Mouse (Mus musculus): Measurements from ENCODE around the gene Rhox2f. TPM values are rescaled to one million over a fixed set of nuclear protein-coding genes. Genes with fewer than 3 reads are reported as not detected.

Rhox2f gene
- not detected for total RNA-seq (2023)

DNA sequence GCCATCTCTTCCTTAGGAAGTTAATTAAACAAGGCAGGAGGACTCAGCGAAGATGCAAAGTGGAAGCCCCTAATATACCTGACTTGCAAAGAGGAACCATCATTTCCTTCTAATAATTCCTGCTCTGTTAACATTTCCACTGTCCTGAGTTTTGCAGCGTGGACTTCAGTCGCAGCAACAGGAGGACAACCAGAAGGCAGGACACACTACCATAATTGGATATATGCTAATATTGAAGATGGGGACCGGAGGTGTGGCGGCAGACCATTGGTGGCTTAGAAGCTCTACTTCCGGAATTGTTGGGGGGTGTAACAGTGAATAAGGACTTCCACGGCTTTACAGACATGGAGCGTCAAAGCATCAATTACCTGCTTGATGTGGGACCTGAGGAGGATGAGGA, at the start of gene Rhox2f:
TSS of gene Rhox2f (plus strand) at position 301 of the 400 bp plus-strand sequence.

DNA sequence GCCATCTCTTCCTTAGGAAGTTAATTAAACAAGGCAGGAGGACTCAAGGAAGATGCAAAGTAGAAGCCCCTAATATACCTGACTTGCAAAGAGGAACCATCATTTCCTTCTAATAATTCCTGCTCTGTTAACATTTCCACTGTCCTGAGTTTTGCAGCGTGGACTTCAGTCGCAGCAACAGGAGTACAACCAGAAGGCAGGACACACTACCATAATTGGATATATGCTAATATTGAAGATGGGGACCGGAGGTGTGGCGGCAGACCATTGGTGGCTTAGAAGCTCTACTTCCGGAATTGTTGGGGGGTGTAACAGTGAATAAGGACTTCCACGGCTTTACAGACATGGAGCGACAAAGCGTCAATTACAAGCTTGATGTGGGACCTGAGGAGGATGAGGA, 41.1 kb upstream of the Rhox2f start, which contains the start of gene Rhox2e:
TSS of gene Rhox2e (plus strand) at position 301 of the 400 bp plus-strand sequence.

DNA sequence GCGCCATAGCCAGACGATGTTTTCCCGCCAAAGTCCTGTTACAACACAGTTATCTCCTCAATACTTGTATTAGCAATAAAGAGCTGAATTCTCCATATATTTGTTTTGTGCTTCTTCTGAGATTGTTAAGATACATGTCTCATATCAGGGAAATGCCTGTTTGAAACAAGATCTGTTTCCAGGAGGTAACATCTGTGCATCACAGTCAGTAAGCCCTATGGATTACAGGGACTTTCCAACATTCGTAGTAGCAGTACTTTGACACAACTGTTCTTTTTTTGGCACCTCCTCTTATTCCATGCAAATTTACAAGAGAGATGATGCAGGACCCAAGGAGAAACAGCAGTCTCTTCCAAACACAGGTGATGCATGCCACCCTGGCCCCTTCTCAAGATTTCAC, 29.5 kb upstream of the Rhox2f start, which contains the start of gene Rhox3e:
TSS of gene Rhox3e (plus strand) at position 301 of the 400 bp plus-strand sequence.

DNA sequence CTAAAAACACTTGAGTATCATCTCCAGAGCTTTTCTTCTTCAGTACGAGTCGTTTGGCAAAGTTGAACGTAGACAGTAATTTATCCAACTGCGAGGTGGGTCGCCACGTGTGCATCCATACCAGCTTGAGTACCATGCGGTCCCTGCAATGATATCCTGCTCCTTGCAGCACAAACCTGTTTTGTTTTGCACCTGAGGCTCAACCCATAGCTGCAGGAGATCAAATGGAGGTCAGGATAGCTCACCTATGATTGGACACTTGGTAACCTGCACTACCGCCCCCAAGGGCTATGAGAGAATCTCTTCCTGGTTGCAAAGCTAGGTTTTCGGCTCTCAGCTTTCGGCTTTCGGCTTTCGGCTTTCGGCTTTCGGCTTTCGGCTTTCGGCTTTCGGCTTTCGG, 14.1 kb upstream of the Rhox2f start, which contains the start of gene Rhox4e:
TSS of gene Rhox4e (plus strand) at position 301 of the 400 bp plus-strand sequence.

DNA sequence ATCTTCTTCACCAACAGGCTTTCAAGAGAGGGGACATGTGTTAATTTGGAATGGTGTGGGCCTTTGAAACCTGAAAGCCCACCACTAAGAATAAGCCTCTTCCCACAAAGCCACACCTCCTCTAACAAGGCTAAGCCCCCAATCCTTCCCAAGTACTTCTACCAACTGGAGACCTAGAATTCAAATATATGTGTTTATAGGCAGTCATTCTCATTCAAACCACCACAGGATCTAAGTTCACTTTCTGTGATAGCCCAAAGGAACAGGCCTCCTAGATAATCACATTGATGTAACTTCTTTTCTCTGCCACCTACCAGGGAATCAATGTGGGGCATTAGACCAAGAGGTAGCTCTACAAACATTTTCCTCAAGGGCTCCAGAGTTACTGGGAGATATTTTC, 9.5 kb downstream of the Rhox2f start, which contains the start of gene Rhox3f:
TSS of gene Rhox3f (plus strand) at position 301 of the 400 bp plus-strand sequence.

DNA sequence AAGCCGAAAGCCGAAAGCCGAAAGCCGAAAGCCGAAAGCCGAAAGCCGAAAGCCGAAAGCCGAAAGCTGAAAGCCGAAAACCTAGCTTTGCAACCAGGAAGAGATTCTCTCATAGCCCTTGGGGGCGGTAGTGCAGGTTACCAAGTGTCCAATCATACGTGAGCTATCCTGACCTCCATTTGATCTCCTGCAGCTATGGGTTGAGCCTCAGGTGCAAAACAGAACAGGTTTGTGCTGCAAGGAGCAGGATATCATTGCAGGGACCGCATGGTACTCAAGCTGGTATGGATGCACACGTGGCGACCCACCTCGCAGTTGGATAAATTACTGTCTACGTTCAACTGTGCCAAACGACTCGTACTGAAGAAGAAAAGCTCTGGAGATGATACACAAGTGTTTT, 36.4 kb downstream of the Rhox2f start, which contains the start of gene Rhox4f:
TSS of gene Rhox4f (minus strand) at position 101 of the 400 bp plus-strand sequence.

Other genes starting within 250 kb of the Rhox2f start
- not detected for gene Rhox3a2, start 191.4 kb upstream of the Rhox2f start, total RNA-seq (2023)
- gene Rhox4a2, start 180.6 kb upstream of the Rhox2f start, total RNA-seq (2023) = not detected
- gene Rhox2b, start 159.3 kb upstream of the Rhox2f start, total RNA-seq (2023) = not detected
- not detected for gene Rhox4b, start 138.9 kb upstream of the Rhox2f start, total RNA-seq (2023)
- gene Rhox2c, start 117.7 kb upstream of the Rhox2f start, total RNA-seq (2023) = not detected
- not detected for gene Rhox3c, start 112.8 kb upstream of the Rhox2f start, total RNA-seq (2023)
- gene Rhox4c, start 91.1 kb upstream of the Rhox2f start, total RNA-seq (2023) = not detected
- gene Rhox2d, start 78.0 kb upstream of the Rhox2f start, total RNA-seq (2023) = not detected
- not detected for gene Rhox4d, start 57.0 kb upstream of the Rhox2f start, total RNA-seq (2023)
- gene Rhox2e, start 41.0 kb upstream of the Rhox2f start, total RNA-seq (2023) = not detected
- not detected for gene Rhox3e, start 29.4 kb upstream of the Rhox2f start, total RNA-seq (2023)
- gene Rhox4e, start 14.0 kb upstream of the Rhox2f start, total RNA-seq (2023) = not detected
- not detected for gene Rhox3f, start 9.6 kb downstream of the Rhox2f start, total RNA-seq (2023)
- gene Rhox4f, start 36.3 kb downstream of the Rhox2f start, total RNA-seq (2023) = not detected
- not detected for gene Rhox3g, start 57.2 kb downstream of the Rhox2f start, total RNA-seq (2023)
- gene Rhox2g, start 72.1 kb downstream of the Rhox2f start, total RNA-seq (2023) = not detected
- gene Rhox4g, start 79.9 kb downstream of the Rhox2f start, total RNA-seq (2023) = not detected
- gene Rhox3h, start 97.4 kb downstream of the Rhox2f start, total RNA-seq (2023) = not detected
- not detected for gene Rhox2h, start 101.9 kb downstream of the Rhox2f start, total RNA-seq (2023)
- gene Rhox5, start 233.4 kb downstream of the Rhox2f start, total RNA-seq (2023) = not detected

Data from neutrophil, adult 59 days (primary cell).